Mouse (Mus musculus): Measurements from ENCODE around the gene Sec14l2. TPM values are rescaled to one million over a fixed set of nuclear protein-coding genes. Genes with fewer than 3 reads are reported as not detected.

The Sec14l2 gene
- polyA plus RNA-seq, 1 experiment from 2014 or later = 3.6 TPM

DNA sequence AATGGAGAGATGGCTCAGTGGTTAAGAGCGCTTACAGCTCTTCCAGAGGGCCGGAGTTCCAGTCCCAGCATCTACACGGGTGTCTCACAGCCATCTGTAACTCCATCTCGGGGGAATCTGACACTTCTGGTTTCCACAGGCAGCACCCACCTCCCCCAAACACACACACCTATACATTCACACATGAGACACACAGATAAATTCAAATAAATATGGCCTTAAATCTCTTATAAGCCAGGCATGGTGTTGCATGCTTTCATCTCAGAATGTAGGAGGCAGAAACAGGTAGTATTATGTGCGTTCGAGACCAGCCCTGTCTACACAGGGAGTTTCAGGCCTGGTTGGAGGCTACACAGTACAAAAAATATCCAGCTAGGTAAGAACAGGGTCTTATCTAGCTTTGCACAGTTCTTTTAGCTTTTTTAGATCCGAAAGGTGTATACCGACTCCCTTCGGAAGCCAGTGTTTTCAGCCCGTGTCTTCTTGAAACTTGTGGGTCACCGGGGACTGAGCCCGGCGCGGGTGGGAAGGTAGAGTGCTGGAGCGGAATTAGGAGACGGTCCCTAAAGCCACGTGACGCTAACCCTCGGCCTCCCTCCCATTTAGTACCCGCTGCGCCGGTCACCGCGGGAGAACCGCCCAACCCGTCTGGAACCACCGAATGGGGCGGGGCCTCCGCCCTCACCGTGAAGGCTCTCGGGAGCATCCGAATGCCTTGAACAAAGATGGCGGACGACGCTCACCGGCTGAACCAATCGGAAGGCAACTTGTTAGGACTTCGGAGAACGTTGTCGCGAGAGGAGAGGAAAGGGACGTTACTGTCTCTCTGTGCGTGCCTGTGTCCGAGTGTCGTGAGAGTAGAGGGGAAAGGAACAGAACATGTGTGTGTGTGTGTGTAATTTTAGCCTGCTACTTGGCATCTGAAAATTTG, 26.9 kb downstream of the Sec14l2 start:
- Histone ChIP-seq H3K27ac (peak overlapping the region; percentile 95), H3K4me3 (replicated peaks; ENCODE audit: low read length) (peak overlapping the region; percentile 46), H3K36me3 (replicated peaks; ENCODE audit: control insufficient read depth, insufficient read depth) (0 out of 2 replicates have a peak, but pooled peaks cover 6% of the 10 kb centered on the region), H3K4me2 (replicated peaks) (peak overlapping the region; percentile 68), H3K9ac (peak overlapping the region; percentile 73), H3K4me1 (replicated peaks; ENCODE audit: control insufficient read depth, insufficient read depth, low read length) (peaks cover 19% of the 10 kb centered on the region), H3K9me3 (ENCODE audit: control insufficient read depth, low read length) (no peaks in the 10 kb centered on the region), H3K27me3 (ENCODE audit: control insufficient read depth, insufficient read depth, low read length) (no peaks in the 10 kb centered on the region)
- ATAC-seq (ENCODE audit: low FRiP score) (peak; percentile 96), DNase-seq (ENCODE audit: low spot score) (peak; percentile 97)
- 4% methylated on average over 45 of the region's 45 CpGs for WGBS

DNA sequence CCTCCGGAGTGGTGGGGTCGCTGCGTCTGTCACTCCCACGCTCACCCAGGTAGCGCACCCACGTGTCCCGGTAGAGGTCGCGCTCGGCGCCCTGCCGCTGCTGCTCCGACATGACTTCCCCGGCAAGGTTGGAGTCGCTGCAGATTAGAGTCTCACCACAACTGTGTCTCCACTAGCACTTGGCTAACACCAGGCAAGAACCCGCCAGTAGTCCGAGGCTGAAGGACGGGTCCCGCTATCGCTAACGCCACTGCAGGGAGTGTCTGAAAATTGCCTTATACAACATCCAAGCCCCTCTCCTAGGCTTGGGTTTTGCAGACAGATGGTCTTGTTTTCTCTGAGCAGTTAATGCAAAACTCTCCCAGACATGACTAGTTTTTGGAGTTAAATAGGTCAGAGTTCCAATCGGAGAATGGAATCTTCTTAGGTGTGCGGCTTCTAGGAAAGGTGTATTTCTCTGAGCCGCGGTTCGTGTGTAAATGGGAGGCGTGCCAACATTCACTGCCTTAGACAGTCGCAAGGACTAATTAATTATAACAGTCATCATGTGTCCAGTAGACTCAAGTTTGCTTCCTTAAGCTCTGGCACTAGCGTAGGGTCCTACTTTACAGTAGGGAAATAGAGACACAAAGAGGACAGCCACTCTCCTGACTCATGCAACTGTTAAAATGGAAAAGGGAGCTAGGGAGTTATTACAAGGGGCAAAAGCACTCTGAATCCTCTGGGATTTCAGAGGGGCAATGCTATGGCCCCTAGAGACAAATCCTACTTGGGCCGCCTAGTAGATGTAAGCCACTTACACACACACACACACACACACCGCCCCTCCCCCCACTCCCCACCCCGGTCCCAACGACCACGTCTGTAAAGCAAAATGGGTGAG, 27.8 kb downstream of the Sec14l2 start, which contains the start of gene Mtfp1:
Gene Mtfp1 (minus strand): TSS at position 275 of the 883 bp plus-strand sequence.
- Histone ChIP-seq H3K4me3 (replicated peaks; ENCODE audit: low read length) (peak within 1 kb of the TSS; percentile 46), H3K4me1 (replicated peaks; ENCODE audit: control insufficient read depth, insufficient read depth, low read length) (peaks cover 19% of the 10 kb centered on the region), H3K36me3 (replicated peaks; ENCODE audit: control insufficient read depth, insufficient read depth) (0 out of 2 replicates have a peak, but pooled peaks cover 7% of the 10 kb centered on the region), H3K9ac (peak within 1 kb of the TSS; percentile 45), H3K27ac (peak within 1 kb of the TSS; percentile 52), H3K4me2 (replicated peaks) (peak within 1 kb of the TSS; percentile 68), H3K27me3 (ENCODE audit: control insufficient read depth, insufficient read depth, low read length) (no peaks in the 10 kb centered on the region), H3K9me3 (ENCODE audit: control insufficient read depth, low read length) (no peaks in the 10 kb centered on the region)
- 6% methylated on average over 34 of the region's 34 CpGs for WGBS
- ATAC-seq (ENCODE audit: low FRiP score) (no peak), DNase-seq (ENCODE audit: low spot score) (peak; percentile 68)

DNA sequence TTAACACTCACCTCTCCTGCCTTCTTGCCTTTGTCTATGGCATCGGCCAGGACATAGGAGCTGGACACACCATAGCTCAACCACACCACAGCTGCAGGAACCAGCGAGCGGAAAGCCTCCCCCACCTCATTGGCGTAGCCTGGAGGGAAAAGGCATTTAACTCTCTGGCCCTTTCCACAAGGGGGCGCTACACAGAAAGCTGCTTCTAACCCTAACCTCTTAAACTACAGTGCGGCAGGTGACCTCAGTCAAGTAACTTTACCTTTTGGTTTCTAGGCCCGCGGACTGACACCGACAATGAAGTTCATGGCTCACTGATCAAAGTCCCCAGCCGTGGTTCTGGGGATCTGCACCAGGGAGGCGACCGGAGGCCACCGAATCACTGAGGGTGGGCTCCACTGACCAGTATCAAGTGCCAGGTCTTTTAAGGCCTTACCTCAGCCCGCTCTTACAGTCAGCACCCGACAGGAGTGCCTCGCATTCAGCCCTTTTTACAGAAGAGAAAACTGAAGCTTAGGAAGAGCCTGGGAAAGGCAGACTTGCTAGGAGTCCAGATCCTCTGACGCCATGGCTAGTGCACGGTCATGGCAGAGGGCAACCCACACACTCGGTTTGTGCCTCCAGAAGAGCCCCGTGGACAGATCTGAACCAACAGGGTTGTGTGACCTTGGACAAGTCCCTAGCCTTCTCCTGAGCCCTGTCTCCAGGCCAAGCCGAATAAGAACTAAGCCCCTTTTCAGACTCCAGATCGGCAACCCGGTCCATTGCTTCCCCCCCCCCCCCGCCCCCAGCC, 28.6 kb downstream of the Sec14l2 start:
- Histone ChIP-seq H3K4me1 (replicated peaks; ENCODE audit: control insufficient read depth, insufficient read depth, low read length) (peaks cover 19% of the 10 kb centered on the region), H3K27me3 (ENCODE audit: control insufficient read depth, insufficient read depth, low read length) (no peaks in the 10 kb centered on the region), H3K4me3 (replicated peaks; ENCODE audit: low read length) (peak overlapping the region; percentile 46), H3K36me3 (replicated peaks; ENCODE audit: control insufficient read depth, insufficient read depth) (0 out of 2 replicates have a peak, but pooled peaks cover 7% of the 10 kb centered on the region), H3K9me3 (ENCODE audit: control insufficient read depth, low read length) (no peaks in the 10 kb centered on the region), H3K9ac (peak overlapping the region; percentile 45), H3K27ac (peak overlapping the region; percentile 52), H3K4me2 (replicated peaks) (peak overlapping the region; percentile 68)
- WGBS = 6% methylated on average over 23 of the region's 24 CpGs
- peak; percentile 39 for DNase-seq (ENCODE audit: low spot score)
- ATAC-seq (ENCODE audit: low FRiP score) = no peak

DNA sequence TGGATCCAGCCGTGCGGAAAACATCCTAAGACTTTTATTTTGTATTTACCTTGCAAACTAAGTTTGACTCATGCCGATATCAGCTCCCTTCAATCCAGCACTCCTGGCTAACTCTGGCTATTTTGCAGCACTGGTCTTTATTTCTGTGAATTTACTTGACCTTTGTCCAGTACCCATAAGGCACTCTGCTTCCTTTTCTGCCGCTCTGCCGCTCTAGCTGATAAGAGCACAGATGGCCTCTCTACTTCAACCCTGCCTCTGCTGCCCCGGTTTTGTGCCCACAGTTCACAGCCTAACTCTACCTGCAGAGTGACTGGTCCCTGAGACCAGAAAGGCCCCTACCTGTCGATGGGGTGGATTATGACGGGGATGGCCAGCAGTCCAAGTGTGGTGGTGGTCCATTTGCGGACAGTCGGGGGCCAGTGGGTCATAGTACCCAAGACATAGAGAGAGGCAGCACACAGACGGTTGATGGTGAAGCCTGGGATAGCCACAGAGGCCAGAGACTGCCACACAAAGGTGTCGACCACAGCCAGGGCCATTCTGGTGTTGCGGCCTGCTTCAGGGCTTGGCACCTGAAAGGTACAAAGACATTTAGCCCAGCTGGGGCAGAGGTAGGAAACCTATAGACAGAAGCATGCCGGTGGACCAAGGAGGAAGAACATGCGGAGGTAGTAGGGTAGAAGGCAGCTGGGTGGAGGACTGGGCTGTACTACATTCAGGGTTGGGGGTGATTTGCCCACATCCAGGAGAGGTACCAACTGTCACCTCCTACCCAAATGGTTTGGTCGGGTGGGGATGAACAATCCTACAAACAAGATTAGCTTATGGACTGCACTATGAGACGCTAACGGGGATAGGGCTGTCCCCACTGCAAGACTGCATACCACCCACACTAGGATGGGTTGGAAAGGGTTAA, 29.5 kb downstream of the Sec14l2 start:
- H3K27ac ChIP-seq = no peak overlapping the region
- peaks cover 19% of the 10 kb centered on the region for H3K4me1 ChIP-seq (replicated peaks; ENCODE audit: control insufficient read depth, insufficient read depth, low read length)
- 0 out of 2 replicates have a peak, but pooled peaks cover 7% of the 10 kb centered on the region for H3K36me3 ChIP-seq (replicated peaks; ENCODE audit: control insufficient read depth, insufficient read depth)
- no peak overlapping the region for H3K4me3 ChIP-seq (replicated peaks; ENCODE audit: low read length)
- WGBS = 87% methylated on average over 18 of the region's 18 CpGs
- H3K9ac ChIP-seq = no peak overlapping the region
- no peaks in the 10 kb centered on the region for H3K27me3 ChIP-seq (ENCODE audit: control insufficient read depth, insufficient read depth, low read length)
- H3K4me2 ChIP-seq (replicated peaks) = 0 out of 2 replicates have a peak overlapping the region, but pooled peaks have one; percentile 68
- no peaks in the 10 kb centered on the region for H3K9me3 ChIP-seq (ENCODE audit: control insufficient read depth, low read length)
- ATAC-seq (ENCODE audit: low FRiP score) = no peak
- no peak for DNase-seq (ENCODE audit: low spot score)

DNA sequence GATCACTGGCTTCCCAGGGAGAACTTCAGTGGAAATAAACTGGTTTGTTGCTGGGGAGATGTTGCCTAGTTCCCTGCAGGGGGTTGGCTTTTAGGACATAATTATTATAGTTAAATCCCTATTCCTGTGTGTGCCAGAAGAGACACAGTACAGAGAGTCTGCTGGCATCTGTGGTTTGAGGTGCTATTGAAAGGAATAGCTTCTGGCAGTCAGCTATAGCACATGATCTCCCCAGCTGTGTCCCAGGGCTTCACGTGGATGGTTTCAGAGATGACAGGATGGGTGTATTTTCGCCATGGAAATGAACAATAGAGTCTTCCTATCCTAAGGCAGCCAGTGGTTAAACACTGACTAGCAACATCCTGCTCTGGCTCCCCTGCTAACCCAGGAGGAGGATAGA, 35.9 kb downstream of the Sec14l2 start:
- ATAC-seq (ENCODE audit: low FRiP score) (0 out of 2 replicates have a peak, but pooled peaks have one; percentile 21), DNase-seq (ENCODE audit: low spot score) (no peak)
- 63% methylated on average over 2 of the region's 2 CpGs for WGBS
- no peaks in the 10 kb centered on the region for H3K9me3 ChIP-seq (ENCODE audit: control insufficient read depth, low read length)
- no peak overlapping the region for H3K4me3 ChIP-seq (replicated peaks; ENCODE audit: low read length)
- H3K9ac ChIP-seq = no peak overlapping the region
- no peaks in the 10 kb centered on the region for H3K4me1 ChIP-seq (replicated peaks; ENCODE audit: control insufficient read depth, insufficient read depth, low read length)
- H3K27me3 ChIP-seq (ENCODE audit: control insufficient read depth, insufficient read depth, low read length) = no peaks in the 10 kb centered on the region
- no peak overlapping the region for H3K27ac ChIP-seq
- 0 out of 2 replicates have a peak, but pooled peaks cover 7% of the 10 kb centered on the region for H3K36me3 ChIP-seq (replicated peaks; ENCODE audit: control insufficient read depth, insufficient read depth)
- no peak overlapping the region for H3K4me2 ChIP-seq (replicated peaks)

DNA sequence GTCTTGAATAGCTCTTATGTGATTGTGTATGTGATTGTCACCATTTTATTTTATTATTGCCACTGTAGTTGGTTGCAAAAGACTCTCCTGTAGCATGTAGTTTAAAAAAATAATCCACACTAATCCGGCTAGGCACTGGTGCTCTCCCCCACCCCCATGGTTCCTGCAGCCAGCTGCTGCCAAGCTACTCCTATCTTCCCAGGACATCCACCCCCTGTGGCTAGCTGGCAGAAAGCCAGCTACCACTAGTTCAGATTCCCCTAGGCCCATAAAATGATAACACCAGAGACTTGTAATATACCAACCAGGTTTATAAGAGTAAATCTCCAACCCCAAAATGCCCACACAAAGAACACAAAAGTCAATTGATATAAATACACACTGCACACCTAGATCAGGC, 37.0 kb downstream of the Sec14l2 start:
- Histone ChIP-seq H3K36me3 (replicated peaks; ENCODE audit: control insufficient read depth, insufficient read depth) (0 out of 2 replicates have a peak, but pooled peaks cover under 1% of the 10 kb centered on the region), H3K9ac (no peak overlapping the region), H3K27me3 (ENCODE audit: control insufficient read depth, insufficient read depth, low read length) (no peaks in the 10 kb centered on the region), H3K4me2 (replicated peaks) (no peak overlapping the region), H3K4me1 (replicated peaks; ENCODE audit: control insufficient read depth, insufficient read depth, low read length) (no peaks in the 10 kb centered on the region), H3K4me3 (replicated peaks; ENCODE audit: low read length) (no peak overlapping the region), H3K9me3 (ENCODE audit: control insufficient read depth, low read length) (no peaks in the 10 kb centered on the region), H3K27ac (no peak overlapping the region)
- 49% methylated on average over 1 of the region's 1 CpGs for WGBS
- DNase-seq (ENCODE audit: low spot score) (no peak), ATAC-seq (ENCODE audit: low FRiP score) (no peak)

DNA sequence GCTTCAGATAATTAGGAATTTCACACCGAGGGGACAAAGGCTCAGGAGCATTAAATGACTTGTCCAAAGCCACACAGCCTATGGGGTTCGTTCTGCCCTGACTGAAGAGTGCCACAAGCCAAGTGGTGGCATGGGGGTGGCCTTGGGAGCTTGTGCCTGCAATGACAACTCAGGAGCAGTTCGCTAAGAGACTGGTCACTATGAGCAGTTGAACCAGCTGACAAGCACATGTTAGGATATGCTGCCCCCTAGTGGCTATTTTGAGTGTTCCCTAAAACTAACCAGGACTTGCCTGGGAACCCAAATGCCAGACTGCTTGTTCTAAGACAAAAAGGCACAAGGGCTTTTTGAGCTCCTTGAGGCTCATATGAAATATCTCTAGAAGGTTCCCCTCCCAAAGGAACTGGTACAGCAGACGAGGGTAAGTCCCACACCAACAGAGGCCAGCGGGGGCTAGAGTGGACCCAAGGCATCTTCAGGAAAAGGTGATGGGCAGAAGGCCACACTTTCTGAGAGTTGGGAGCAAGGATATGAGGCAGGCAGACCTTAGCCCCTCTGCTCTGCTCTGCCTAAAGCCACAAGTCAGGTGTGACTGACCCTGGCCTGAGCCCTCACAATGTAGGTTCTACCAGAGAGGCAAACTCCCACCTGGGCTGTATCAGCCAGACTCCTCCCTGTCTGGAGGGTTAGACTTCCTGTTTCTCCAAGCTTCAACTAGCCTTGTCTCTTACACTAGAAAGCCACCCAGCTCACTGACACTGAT, 39.7 kb downstream of the Sec14l2 start:
- H3K9ac ChIP-seq = no peak overlapping the region
- WGBS = 28% methylated on average over 5 of the region's 5 CpGs
- H3K4me1 ChIP-seq (replicated peaks; ENCODE audit: control insufficient read depth, insufficient read depth, low read length) = no peaks in the 10 kb centered on the region

More for the DNA sequence above, 39.7 kb downstream of the Sec14l2 start:
- Histone ChIP-seq H3K4me3 (replicated peaks; ENCODE audit: low read length) (no peak overlapping the region), H3K36me3 (replicated peaks; ENCODE audit: control insufficient read depth, insufficient read depth) (no peaks in the 10 kb centered on the region), H3K9me3 (ENCODE audit: control insufficient read depth, low read length) (no peaks in the 10 kb centered on the region), H3K27ac (no peak overlapping the region), H3K4me2 (replicated peaks) (no peak overlapping the region), H3K27me3 (ENCODE audit: control insufficient read depth, insufficient read depth, low read length) (no peaks in the 10 kb centered on the region)
- DNase-seq (ENCODE audit: low spot score) (peak; percentile 94), ATAC-seq (ENCODE audit: low FRiP score) (peak; percentile 48; the same call in 1 of the 2 replicates)

All from hindbrain, embryonic 14.5 days (tissue).